Mouse (Mus musculus) kidney, adult 8-10 months (tissue): ENCODE data around the gene Pcp4l1.

Source experiments
- DNase-seq, 2 experiments: peaks; one replicate each; pipeline ENCODE4 v3.0.0; 2022

The Pcp4l1 gene

GRCm38 (mm10) chr1:171221281-171222193, 25.5 kb upstream of the Pcp4l1 start:
- no peak for DNase-seq

DNA sequence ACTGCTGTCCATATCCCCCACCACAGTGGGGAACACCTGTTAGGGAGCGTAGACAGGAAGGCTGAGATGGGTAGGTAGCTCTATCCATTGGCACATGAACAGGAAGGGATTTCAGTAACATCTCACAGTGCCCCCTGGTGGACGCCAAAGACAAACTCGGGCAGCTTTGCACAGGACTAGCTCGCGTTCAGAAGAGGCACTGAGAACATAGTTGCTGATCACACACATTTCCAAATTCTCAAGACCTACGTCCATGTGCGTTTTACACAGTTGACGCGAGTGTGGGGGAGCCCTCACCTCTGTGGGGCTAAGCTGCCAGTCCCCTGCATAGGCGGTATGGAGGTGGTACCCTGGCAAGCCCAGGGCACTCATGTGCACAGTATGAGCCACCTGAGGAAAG, 24.8 kb upstream of the Pcp4l1 start:
- DNase-seq, result peak; percentile 68 to 87

- DNase-seq, result no peak
These were observed 20.3 kb upstream of the Pcp4l1 start for GRCm38 (mm10) chr1:171216241-171216955.

- no peak for DNase-seq
These were observed 17.9 kb upstream of the Pcp4l1 start, which contains the start of gene Nr1i3 for GRCm38 (mm10) chr1:171213801-171214496. Gene Nr1i3, plus strand, starts transcription at chr1:171213970.

DNA sequence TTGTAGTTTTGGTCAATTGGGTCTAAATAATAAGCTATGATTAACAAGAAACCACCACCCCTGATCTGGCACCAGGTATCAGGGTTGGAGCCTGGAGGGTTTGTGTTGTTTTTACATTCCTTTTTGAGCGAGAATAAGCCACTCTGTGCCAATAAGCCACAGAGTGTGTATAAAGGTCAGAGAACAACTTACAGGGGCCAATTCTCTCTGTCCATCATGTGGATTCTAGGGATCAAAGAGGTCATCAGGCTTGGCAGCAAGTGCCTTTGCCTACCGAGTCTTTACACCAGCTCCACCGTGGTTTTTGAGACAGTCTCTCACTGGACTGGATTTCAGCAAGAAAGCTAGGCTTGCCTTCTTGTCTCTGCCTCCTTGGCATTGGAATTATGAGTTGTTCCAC, 16.8 kb upstream of the Pcp4l1 start:
- DNase-seq, result peak in 1 of 2 experiments; percentile 36

DNA sequence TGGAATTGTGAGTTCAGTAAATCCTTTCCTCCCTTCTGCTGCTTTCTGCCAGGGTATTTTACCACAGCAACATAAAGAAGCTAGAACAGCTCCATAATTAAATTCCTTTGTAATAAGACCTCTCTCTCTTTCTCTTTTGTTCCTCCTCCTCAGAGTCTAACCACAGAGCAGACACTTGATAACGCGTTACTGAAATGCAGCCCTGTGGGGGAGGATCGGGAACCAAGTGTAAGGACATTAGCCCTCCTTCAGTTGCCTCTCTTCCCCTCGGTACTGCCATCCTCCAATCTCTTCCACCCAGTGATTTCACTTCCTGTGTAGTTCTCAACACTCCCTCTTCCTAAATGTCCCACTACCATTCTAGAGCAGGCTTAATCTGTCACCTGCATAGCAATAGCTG, 13.3 kb upstream of the Pcp4l1 start:
- DNase-seq, result no peak

- DNase-seq, result no peak
These were observed 9.8 kb upstream of the Pcp4l1 start for GRCm38 (mm10) chr1:171205704-171206493.

GRCm38 (mm10) chr1:171204249-171204644, 8.2 kb upstream of the Pcp4l1 start:
- peak in 1 of 2 experiments; percentile 39 for DNase-seq

DNA sequence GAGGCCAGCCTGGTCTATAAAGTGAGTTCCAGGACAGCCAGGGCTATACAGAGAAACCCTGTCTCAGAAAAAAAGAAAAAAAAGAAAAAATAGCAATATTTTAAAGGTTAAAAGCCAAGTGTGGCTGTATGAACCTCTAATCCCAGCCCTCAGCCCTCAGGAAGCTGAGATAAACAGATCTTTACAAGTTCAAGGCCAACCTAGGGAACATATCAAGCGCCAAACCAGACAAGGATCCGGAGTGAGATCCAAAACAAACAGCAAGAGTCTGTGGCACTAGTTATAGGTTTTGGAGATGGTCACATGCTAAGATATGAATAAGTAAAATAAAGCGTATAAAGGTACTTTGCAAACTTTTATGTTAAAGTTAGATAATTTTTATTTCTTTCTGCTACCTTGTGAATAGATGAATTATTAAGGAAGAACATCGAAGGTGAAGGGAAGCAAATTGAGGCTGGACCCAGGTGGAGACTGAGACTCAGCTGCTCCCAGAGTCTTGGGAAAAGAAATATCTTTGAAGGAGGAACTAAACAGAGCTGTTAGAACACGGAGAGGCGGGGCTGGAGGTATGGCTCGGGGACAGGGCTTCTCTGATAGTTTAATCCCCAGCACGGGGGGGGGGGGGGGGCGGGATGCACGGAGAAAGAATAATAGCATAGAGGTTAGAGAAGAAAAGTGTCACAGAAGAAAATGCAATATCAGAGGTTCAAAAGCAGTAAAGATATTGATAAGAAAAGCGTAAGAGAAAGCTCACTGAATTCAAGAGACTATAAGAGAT, 7.6 kb upstream of the Pcp4l1 start:
- no peak for DNase-seq

GRCm38 (mm10) chr1:171200769-171201168, 4.7 kb upstream of the Pcp4l1 start:
- DNase-seq, result no peak

- DNase-seq, result no peak
These were observed 3.5 kb upstream of the Pcp4l1 start for GRCm38 (mm10) chr1:171199532-171199931.

DNA sequence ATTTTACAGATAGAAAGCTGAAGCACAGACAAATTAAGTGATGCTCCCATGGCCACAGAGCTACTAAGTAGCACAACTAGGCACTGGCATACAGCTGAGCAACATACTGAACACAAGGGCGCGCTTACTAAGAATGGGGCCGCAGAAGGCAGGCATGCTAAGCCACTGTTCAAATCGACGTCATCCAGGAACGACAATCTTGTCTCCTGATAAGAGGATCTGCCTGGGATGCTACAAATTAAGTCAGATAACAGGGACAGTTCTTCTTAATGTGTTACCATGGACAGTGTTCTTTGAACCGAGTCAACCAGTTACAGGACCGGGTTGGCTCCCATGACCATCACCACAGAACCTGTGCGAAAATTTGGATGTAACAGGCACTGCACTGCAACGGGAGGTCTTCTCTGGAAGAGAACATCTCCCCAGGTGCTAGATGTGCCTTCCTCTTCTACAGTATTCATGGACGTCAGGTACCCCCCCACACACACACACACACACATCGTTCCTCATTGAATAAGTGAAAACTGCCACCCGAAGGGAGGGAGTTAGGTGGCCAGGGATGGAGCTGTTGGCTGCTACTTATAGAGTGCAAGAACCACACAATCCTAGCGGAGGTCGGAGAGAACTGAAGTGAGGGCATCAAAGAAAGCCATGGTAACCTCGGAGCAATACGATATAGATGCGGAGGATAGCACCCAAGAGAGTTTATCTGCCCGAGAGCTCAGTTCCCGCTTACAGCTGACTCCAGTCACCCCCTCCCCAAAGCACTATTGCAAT, 834 bp downstream of the Pcp4l1 start:
- DNase-seq, result no peak

DNA sequence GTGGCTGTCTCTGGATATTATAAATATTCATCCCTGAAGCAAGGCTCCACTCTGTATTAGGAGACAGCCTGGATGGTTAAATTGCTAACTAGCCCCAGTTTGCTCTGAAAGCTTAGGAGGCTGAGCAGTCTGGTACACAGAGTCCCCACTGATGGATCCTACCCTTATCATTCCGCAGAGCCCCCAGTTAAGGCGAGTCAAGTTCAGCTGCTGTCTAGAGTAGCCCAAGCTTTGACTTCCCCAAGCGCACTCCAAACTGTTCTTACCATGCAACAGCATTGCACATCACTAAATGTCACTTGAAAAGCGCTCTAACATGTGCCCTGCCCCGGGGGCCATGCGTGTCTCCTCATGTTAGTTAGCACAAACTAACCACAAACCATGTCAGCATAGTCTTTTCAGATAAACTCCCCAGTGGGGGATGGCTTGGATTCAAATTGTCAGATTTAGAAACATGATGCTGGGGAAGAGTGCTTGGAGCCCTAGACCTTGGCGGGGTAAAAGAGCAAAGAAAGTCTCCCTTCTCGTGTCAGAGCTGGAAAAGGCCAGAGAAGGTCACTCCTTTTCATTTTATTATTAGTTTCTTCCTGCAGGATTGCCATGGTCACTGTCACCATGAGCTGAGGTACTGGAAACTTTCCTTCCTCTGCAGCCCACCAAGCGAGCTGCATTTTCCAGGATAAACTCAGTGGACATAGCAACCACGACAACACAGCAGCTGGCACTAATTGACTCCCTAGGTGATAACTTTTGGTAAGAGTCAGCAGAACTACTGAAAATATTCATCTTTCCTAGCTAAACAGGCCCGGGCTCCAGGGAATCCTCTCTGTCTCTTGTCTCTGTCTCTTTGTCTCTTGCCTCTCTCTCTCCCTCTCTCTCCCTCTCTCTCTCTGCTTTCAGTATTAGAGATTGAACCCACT, 1.9 kb downstream of the Pcp4l1 start:
- DNase-seq, result no peak

DNA sequence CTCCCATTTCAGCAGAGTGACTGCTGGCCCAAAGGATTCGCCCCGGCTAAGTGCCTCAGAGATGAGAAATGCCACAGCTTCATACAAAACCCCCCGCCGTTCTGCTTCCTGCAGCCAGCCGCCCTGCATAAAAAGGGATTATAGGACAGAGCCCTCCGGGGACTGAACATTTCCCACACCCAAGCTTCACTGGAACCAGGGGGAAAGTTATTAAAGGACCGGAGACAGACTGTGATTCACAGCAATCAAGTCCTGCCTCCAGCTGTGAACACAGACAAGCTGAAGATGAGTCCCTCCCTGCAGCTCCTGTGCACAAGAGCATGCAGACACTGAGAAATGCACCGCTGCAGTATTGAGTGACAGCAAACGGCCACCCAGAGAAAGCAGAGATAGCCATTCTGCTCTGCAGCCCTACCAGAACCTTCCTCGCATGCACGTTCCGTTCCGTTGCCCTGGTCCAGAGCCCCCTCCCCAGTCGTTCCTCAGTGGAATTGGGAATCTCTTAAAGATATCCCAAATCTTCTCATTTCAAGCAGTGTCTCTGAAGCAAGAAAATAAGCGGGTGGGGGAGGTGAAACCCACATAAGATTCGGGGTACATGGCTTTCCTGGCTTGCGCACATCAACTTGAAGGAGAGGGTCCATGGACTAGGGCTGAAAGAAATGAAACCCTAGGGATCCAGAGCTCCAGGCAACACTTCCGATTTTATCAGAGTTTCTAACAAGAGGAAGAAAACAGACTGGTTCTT, 2.8 kb downstream of the Pcp4l1 start:
- no peak for DNase-seq

GRCm38 (mm10) chr1:171192283-171192682, 3.8 kb downstream of the Pcp4l1 start:
- no peak for DNase-seq

GRCm38 (mm10) chr1:171190832-171191231, 5.2 kb downstream of the Pcp4l1 start:
- no peak for DNase-seq

GRCm38 (mm10) chr1:171189476-171190114, 6.5 kb downstream of the Pcp4l1 start:
- no peak for DNase-seq

GRCm38 (mm10) chr1:171189046-171189445, 7.0 kb downstream of the Pcp4l1 start:
- no peak for DNase-seq
